Mouse (Mus musculus): Measurements from ENCODE around the gene Retreg2. TPM values are rescaled to one million over a fixed set of nuclear protein-coding genes. Genes with fewer than 3 reads are reported as not detected.

Retreg2 gene
- 139 and 144 TPM in 2 replicates for polyA plus RNA-seq (2015; fragmentation: Nextera tagmentation; extraction: Ambion mirVana)

DNA sequence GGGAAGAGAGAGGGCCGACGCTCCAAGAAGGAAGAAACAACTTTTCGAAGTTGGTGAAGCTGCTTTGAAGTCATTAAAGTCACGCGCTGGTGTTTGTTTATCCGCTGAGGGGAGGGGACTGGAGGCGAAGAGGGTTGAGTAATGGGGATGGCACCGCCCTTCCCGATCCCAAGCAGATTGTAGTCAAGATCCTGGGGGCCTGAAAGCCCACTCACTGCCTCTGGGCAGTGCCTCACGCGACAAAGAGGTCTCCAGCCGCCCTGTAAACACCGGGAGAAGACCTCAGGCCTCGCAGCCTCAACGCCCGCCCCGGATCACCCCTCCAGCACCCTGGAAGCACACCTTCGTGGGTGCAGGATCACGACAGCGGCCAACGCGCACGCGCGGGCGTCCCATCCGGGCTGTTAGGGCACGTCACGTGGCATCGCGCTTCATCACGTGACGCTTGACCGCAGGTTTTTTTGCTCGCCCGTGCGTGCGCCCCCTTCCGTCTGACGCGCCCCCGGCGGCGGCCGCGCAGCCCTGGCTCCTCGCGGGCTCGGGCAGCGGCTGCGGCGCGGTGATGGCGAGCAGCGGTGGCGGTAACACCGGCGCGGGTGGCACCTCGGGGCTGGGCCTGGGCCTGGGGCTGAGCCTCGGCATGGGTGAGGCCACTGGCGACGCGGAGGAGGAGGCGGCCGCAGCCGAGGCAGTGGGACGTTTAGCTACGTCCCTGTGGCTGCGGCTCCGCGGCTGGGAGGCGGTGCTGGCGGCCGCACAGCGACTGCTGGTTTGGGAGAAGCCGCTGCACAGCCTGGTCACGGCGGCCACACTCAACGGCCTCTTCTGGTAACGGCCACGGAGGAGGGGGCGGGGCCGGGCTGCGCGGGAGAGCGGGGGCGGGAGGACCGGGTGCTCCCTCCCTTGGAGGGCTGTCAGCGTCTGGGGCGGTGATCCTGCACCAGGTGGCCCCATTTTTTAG is at the start of gene Retreg2, which contains the start of gene Cnppd1:
TSS of gene Retreg2 (plus strand) at position 478 of the 961 bp plus-strand sequence.
TSS of gene Cnppd1 (minus strand) at position 411 of the 961 bp plus-strand sequence.
- H3K4me3 ChIP-seq (ENCODE audit: low read length) = peak within 1 kb of the TSS; percentile 95
- peak within 1 kb of the TSS; percentile 98 for H3K9ac ChIP-seq (ENCODE audit: low read depth, low read length)
- H3K4me2 ChIP-seq (ENCODE audit: low read length) = peak within 1 kb of the TSS; percentile 92
- H3K36me3 ChIP-seq (ENCODE audit: control insufficient read depth, insufficient read depth, low read length) = peaks cover 37% of the 10 kb centered on the region
- H3K27me3 ChIP-seq (replicated peaks; ENCODE audit: control insufficient read depth, insufficient read depth, low read length) = no peaks in the 10 kb centered on the region
- WGBS = under 1% methylated on average over 87 of the region's 91 CpGs
- ATAC-seq = peak; percentile 92
- H3K4me1 ChIP-seq (ENCODE audit: control insufficient read depth, insufficient read depth, low read depth, low read length) = peaks cover 26% of the 10 kb centered on the region
- peak within 1 kb of the TSS; percentile 99 for H3K27ac ChIP-seq (ENCODE audit: low read depth, low read length)
- H3K9me3 ChIP-seq (ENCODE audit: control insufficient read depth, low read length) = no peaks in the 10 kb centered on the region

DNA sequence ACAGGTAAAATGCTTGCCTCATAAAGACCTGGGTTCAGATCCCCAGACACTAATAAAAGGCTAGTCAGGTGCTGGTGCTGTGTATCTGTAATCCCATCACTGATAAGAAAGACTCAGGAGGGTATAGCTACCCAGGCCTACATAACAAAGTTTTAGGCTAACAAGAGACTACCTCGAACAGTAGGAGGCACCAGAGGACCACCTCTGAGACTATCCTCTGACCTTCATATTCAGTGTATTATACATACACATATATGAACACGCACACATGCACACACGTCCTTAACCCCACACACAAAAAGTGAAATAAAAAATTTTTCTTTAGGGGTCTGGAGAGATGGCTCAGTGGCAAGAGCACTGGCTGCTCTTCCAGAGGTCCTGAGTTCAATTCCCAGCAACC is 20.4 kb upstream of the Retreg2 start:
- WGBS = 83% methylated on average over 3 of the region's 3 CpGs
- no peaks in the 10 kb centered on the region for H3K9me3 ChIP-seq (ENCODE audit: control insufficient read depth, low read length)
- H3K27me3 ChIP-seq (replicated peaks; ENCODE audit: control insufficient read depth, insufficient read depth, low read length) = no peaks in the 10 kb centered on the region
- H3K4me3 ChIP-seq (ENCODE audit: low read length) = no peak overlapping the region
- H3K27ac ChIP-seq (ENCODE audit: low read depth, low read length) = no peak overlapping the region
- H3K4me1 ChIP-seq (ENCODE audit: control insufficient read depth, insufficient read depth, low read depth, low read length) = peaks cover 4% of the 10 kb centered on the region
- ATAC-seq = no peak
- H3K9ac ChIP-seq (ENCODE audit: low read depth, low read length) = no peak overlapping the region
- no peak overlapping the region for H3K4me2 ChIP-seq (ENCODE audit: low read length)
- H3K36me3 ChIP-seq (ENCODE audit: control insufficient read depth, insufficient read depth, low read length) = no peaks in the 10 kb centered on the region

DNA sequence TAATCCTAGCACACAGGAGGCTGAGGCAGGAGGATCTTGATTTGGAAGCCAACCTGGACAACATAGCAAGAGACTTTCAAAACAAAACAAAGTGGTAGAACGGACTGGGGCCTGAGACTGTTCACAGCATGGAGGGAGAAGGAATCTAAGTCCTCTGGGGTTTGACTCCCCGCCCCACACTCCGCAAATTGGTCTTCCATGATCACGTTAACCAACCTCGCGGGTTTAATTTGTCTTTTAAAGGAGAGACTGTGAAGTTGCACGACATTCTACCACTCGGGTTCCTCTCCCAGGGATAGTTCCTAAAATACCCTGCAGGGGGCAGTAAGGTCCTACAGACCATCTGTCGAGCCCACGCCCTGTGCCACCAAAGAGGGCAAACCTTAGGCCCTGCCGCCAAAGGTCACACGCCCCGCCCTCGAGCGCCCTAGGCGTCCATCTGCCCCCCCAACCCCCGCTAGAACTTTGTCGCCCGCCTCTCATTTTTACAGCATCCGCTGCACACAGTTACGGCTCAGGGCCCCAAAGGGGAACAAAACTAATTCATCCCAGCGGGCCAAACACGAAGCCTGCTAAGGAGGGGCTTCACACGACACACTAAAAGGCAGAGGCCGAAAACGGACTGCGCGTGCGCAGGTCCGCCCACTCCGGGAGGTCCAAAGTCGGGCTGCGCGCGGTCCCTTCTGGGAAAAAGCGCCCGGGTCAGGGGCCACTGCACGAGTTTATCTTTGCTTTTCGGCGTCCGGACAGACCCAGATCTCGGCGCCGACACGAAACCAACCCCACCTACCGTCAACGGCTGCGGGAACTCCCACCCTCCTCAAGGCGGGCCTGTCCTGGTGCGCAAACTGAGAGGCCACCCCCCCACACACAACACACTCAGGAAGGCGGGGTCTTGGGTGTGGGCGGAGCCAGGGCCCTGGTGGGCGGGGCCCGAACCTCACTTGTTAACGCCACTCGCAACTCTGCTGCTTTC is 17.9 kb upstream of the Retreg2 start, which contains the start of gene Nhej1:
TSS of gene Nhej1 (minus strand) at position 855 of the 976 bp plus-strand sequence.
- Histone ChIP-seq H3K27ac (ENCODE audit: low read depth, low read length) (peak within 1 kb of the TSS; percentile 96), H3K4me1 (ENCODE audit: control insufficient read depth, insufficient read depth, low read depth, low read length) (peaks cover 4% of the 10 kb centered on the region), H3K4me2 (ENCODE audit: low read length) (peak within 1 kb of the TSS; percentile 69), H3K36me3 (ENCODE audit: control insufficient read depth, insufficient read depth, low read length) (no peaks in the 10 kb centered on the region), H3K9me3 (ENCODE audit: control insufficient read depth, low read length) (no peaks in the 10 kb centered on the region), H3K4me3 (ENCODE audit: low read length) (peak within 1 kb of the TSS; percentile 74), H3K9ac (ENCODE audit: low read depth, low read length) (peak within 1 kb of the TSS; percentile 75), H3K27me3 (replicated peaks; ENCODE audit: control insufficient read depth, insufficient read depth, low read length) (no peaks in the 10 kb centered on the region)
- under 1% methylated on average over 56 of the region's 56 CpGs for WGBS
- ATAC-seq = peak; percentile 96

DNA sequence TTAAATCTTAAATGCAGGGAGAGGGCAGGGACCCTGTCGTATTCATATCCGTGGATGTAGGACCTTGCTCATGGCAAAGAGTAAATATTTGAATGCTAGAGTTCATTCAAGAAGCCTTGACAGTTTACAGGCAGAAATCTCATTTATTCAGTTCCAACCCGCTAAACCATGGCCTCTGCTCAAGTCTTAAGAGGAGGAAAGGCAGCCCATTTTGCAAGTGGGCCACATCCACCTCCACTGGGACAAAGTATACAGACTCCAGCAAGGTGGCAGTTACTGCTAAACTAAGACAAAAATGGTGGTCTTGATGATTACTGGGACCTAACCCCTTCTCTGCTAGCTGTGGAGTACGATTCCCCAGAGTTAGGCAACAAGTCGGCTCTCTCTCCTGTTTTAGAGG is 17.2 kb upstream of the Retreg2 start:
- Histone ChIP-seq H3K4me2 (ENCODE audit: low read length) (peak overlapping the region; percentile 69), H3K9me3 (ENCODE audit: control insufficient read depth, low read length) (no peaks in the 10 kb centered on the region), H3K36me3 (ENCODE audit: control insufficient read depth, insufficient read depth, low read length) (no peaks in the 10 kb centered on the region), H3K4me1 (ENCODE audit: control insufficient read depth, insufficient read depth, low read depth, low read length) (peaks cover 4% of the 10 kb centered on the region), H3K27me3 (replicated peaks; ENCODE audit: control insufficient read depth, insufficient read depth, low read length) (no peaks in the 10 kb centered on the region), H3K9ac (ENCODE audit: low read depth, low read length) (peak overlapping the region; percentile 75; the same call in 1 of the 2 replicates), H3K27ac (ENCODE audit: low read depth, low read length) (peak overlapping the region; percentile 96; the same call in 1 of the 2 replicates), H3K4me3 (ENCODE audit: low read length) (peak overlapping the region; percentile 74)
- no peak for ATAC-seq
- 35% methylated on average over 5 of the region's 5 CpGs for WGBS

DNA sequence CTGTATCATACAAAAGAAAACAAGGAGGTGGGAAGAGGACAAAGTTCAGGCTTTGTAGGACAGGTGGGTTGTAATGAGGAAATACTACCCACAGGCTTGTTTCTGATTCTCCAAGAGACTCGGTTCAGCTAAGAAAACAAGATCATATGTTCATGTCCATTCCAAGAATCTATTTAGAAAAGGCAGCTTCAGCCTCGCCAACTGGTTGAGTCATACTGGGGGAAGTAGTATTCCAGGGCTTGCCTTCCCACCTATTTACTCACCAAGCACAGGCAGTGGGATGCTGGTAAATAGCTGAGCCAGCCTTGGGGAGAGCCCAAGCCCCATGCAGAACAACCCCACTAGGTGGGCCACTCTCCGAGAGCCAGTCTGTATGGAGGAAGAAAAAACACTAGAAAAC is 13.9 kb upstream of the Retreg2 start:
- H3K4me2 ChIP-seq (ENCODE audit: low read length) = no peak overlapping the region
- no peaks in the 10 kb centered on the region for H3K36me3 ChIP-seq (ENCODE audit: control insufficient read depth, insufficient read depth, low read length)
- H3K9me3 ChIP-seq (ENCODE audit: control insufficient read depth, low read length) = no peaks in the 10 kb centered on the region
- ATAC-seq = no peak
- H3K27me3 ChIP-seq (replicated peaks; ENCODE audit: control insufficient read depth, insufficient read depth, low read length) = no peaks in the 10 kb centered on the region
- no peak overlapping the region for H3K4me3 ChIP-seq (ENCODE audit: low read length)
- H3K4me1 ChIP-seq (ENCODE audit: control insufficient read depth, insufficient read depth, low read depth, low read length) = peaks cover 4% of the 10 kb centered on the region
- H3K9ac ChIP-seq (ENCODE audit: low read depth, low read length) = no peak overlapping the region
- no peak overlapping the region for H3K27ac ChIP-seq (ENCODE audit: low read depth, low read length)
- 83% methylated on average over 3 of the region's 3 CpGs for WGBS

DNA sequence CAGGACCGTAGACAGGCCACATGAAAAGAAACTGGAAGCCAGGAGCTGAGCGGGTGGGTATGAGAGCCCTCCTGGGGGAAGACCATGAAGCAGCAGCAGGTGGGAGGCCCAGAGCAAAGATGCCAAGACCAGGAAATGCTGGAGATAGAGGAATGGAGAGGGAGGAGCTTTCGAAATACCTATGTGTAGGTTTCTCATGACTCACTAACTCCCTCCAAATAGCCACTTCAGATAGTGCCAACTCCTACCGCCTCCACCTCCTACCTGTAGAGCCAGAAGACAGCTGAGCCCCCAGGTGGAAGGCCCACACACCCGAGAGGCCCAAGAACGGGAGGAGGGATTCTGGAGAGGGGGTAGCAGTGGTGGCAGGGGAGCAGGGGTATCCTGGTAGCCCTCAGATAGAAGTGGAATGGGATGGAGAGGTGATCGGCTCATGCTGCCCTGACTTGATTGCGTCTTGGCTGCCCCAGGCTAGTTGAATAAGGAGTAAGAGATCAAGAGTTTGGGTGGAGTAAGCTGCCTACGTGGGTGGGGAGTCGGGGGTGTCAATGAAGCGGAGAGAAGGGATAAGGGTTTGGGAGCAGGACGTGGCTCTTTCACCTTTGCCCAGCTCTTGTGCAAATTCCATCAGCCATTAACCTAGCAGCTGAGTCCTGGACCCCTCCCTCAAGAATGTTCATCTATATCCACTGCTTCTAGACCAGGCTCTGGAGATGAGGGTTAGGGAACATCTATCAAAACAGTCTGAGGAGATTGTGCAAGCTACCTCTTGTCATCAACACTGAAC is 9.0 kb upstream of the Retreg2 start, which contains the start of gene Slc23a3:
TSS of gene Slc23a3 (minus strand) at position 470 of the 787 bp plus-strand sequence.
- no peak within 1 kb of the TSS for H3K27ac ChIP-seq (ENCODE audit: low read depth, low read length)
- 67% methylated on average over 12 of the region's 12 CpGs for WGBS
- ATAC-seq = no peak
- H3K4me2 ChIP-seq (ENCODE audit: low read length) = no peak within 1 kb of the TSS
- no peaks in the 10 kb centered on the region for H3K27me3 ChIP-seq (replicated peaks; ENCODE audit: control insufficient read depth, insufficient read depth, low read length)
- no peaks in the 10 kb centered on the region for H3K9me3 ChIP-seq (ENCODE audit: control insufficient read depth, low read length)
- H3K36me3 ChIP-seq (ENCODE audit: control insufficient read depth, insufficient read depth, low read length) = peaks cover 32% of the 10 kb centered on the region
- no peak within 1 kb of the TSS for H3K4me3 ChIP-seq (ENCODE audit: low read length)
- no peak within 1 kb of the TSS for H3K9ac ChIP-seq (ENCODE audit: low read depth, low read length)
- no peaks in the 10 kb centered on the region for H3K4me1 ChIP-seq (ENCODE audit: control insufficient read depth, insufficient read depth, low read depth, low read length)

DNA sequence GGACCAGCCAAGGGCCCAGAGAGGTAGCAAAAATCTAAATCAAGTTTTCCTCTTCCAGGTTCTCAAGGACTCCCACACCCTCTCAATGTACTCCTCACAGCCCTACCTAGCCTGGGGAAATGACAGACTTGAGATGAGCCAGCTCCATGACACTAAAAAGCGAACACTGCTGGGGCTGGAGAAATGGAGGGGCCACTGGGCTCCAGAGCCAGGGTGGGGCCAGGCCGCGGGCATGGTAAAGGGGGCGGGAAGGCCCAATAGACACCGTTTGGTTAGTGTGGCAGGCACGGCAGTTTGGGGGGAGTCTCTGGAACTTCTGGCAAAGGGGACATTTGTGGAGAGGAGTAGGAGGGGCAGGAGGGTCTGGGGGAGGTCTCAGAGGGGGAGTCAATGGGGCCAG is 6.3 kb upstream of the Retreg2 start:
- 90% methylated on average over 6 of the region's 6 CpGs for WGBS
- peaks cover 16% of the 10 kb centered on the region for H3K4me1 ChIP-seq (ENCODE audit: control insufficient read depth, insufficient read depth, low read depth, low read length)
- peaks cover 35% of the 10 kb centered on the region for H3K36me3 ChIP-seq (ENCODE audit: control insufficient read depth, insufficient read depth, low read length)
- H3K4me3 ChIP-seq (ENCODE audit: low read length) = no peak overlapping the region
- ATAC-seq = no peak
- H3K27ac ChIP-seq (ENCODE audit: low read depth, low read length) = no peak overlapping the region
- no peak overlapping the region for H3K4me2 ChIP-seq (ENCODE audit: low read length)
- no peaks in the 10 kb centered on the region for H3K9me3 ChIP-seq (ENCODE audit: control insufficient read depth, low read length)
- H3K27me3 ChIP-seq (replicated peaks; ENCODE audit: control insufficient read depth, insufficient read depth, low read length) = no peaks in the 10 kb centered on the region
- H3K9ac ChIP-seq (ENCODE audit: low read depth, low read length) = no peak overlapping the region

DNA sequence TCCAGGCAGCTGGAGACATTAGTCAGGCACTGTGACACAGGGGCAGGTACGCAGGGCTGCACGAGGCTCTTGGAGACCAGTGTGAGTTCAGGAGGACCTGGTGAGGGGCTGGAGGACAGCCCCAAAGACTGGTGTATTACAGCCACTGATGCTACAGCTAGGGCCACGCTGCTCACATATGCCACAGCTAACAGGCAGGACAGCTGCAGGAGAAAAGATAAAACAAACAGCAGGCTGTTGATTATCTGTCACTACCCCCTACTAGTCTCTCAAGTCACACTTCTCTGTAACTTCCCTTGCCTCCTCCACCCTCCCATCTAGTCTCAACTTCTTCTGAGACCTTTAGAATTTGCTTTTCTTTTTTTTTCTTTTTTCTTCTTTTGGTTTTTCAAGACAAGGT is 5.8 kb upstream of the Retreg2 start:
- Histone ChIP-seq H3K9me3 (ENCODE audit: control insufficient read depth, low read length) (no peaks in the 10 kb centered on the region), H3K4me3 (ENCODE audit: low read length) (no peak overlapping the region), H3K27me3 (replicated peaks; ENCODE audit: control insufficient read depth, insufficient read depth, low read length) (no peaks in the 10 kb centered on the region), H3K9ac (ENCODE audit: low read depth, low read length) (no peak overlapping the region), H3K4me2 (ENCODE audit: low read length) (no peak overlapping the region), H3K27ac (ENCODE audit: low read depth, low read length) (no peak overlapping the region), H3K36me3 (ENCODE audit: control insufficient read depth, insufficient read depth, low read length) (peaks cover 35% of the 10 kb centered on the region), H3K4me1 (ENCODE audit: control insufficient read depth, insufficient read depth, low read depth, low read length) (peaks cover 16% of the 10 kb centered on the region)
- WGBS = 80% methylated on average over 3 of the region's 3 CpGs
- ATAC-seq = no peak

Data from hindbrain, embryonic 16.5 days (tissue).